Mouse (Mus musculus): ENCODE measurements around the gene Htr3a.

Gene Htr3a

DNA sequence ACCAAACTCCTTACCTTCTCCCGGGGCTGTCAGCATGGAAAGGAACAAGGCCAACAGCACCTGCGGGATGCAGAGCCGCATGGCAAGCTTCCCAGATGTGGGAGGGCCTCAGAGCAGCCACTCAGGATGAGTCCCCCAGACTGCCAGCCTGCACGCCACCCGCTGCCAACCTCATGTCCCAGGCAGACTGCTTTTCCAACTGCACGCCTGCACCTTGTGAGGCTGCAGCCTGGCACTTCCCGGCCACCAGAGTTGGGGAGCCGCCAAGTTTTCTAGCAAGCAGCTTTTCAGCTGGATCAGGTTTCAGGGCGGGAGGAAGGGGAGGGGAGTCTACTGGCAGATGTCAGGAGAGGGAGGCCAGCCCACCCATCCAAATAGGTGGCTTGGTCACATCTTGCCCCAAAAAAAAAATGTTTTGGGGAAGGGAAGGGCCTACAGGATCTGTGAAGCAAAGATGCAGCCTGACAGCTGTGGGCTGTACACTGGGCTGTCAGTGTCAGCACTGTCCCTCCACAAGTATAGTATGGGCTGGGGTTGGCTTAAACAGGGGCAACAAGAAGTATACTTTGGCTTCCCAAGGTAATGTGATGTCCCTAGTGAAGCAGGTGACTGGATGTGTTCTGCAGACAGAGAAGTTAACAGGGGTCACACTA is at the start of gene Htr3a:
Gene Htr3a, minus strand, starts transcription at position 215 of the 653 bp plus-strand sequence.
- DNase-seq (ENCODE audit: low read depth, low spot score), result peak; percentile 56

DNA sequence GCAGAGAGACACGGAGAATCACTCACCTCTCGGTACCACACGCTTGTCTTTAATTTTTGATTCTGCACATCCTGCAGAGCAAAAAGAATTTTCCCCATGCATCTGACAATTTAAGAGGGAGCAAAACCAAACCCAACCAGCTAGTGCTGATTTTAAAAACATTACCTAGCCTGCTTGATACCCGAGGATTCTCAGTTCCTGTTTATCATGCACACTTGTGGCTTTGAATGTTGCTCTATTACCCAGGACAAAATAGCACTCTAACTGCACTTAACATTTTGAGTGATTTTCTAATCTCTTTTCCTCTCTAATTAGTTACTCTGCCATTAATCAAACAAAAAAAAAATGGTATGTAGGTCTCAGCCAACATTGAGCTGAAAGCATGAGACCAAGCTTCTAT is 36.7 kb upstream of the Htr3a start:
- no peak for DNase-seq (ENCODE audit: low read depth, low spot score)

DNA sequence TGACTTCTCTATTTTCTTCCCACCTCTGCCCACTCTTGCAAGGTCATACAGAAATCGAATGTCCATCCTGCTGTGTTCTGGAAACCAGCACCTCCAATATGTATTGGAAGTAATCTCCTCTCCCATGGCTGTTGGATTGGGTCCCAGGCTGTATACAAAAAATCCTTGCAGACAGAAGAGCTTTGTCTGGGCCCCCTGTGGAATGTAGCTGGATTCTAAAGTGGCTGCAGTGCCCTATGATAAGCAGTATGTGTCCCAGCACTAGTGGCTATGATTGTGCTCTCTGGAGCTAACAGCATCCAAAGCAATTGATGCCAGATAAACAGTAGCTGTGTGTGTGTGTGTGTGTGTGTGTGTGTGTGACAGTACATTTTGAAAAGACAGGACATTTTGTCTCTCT is 31.4 kb upstream of the Htr3a start:
- no peak for DNase-seq (ENCODE audit: low read depth, low spot score)

DNA sequence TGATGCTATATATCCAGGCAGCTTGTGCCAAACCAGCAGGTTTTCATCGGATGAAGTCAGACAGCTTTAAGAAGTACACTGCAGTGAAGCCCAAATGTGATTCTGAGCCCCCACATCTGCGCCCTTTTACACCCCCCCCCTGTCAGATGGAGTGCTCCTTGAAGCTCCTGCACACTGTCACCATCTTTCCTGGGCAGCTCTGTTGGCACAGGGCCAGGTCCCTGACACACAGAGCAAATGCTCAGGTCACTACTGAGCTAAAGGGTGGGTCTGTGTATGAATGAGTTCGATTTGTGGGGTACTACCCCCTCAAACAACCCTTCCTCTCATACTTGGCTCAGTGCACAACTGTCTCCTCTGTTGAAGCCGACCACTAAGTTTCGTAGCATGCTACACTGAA is 18.5 kb upstream of the Htr3a start:
- no peak for DNase-seq (ENCODE audit: low read depth, low spot score)

DNA sequence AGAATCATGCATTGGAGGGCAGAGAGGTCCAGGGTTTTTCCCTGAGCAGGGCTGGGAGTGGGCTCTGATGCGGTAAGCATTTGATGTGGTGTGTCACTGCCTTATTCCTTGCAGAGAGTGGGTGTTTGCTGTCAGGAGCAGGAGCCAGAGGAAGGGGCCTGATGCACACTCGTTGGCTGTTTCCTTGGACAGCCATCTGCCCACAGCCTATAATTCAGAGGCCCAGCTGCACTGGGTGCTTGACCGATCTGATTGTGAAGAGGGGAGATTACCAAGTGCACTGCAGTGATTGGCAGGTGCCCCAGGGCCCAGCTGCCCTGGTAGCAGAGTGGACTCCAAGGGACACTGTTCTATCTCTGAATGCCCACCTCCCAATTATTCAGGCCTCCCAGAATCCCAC is 17.9 kb upstream of the Htr3a start:
- DNase-seq (ENCODE audit: low read depth, low spot score), result no peak

DNA sequence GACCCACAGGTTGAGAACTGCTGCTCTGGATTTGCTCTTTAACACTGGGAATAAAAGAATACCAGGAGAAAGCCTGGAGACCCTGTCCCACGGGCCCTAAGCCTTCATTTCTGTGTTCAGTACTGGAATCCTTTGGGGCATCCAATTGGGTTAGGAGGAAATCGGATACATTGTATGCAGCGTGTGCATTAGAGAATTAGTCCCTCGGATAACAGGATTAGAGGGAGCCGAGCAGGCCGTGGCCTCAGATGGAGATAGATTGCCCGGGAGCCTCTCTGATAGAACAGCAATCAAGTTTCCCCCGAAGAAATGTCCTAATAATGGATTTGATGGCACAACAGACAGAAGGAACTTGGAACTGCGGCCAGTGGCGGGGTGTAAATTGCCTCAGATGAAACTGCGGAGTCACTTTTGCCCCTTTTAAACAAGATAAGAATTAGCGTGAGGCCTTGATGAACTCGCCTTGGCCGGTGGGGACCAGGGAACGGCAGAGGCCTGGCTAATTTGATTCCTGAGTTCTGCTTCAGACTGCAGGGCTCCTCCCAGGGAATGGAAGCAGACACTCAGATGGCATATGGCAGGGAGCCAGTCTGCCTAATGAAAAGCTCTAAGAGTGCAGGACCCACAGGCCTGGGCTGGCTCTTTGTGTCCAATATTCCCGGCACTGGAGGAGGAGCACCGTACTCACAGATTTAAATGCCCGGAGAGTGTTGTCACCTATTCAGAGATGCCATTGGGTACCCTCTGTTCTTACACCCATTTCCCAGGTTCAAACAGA is 5.3 kb upstream of the Htr3a start:
- no peak for DNase-seq (ENCODE audit: low read depth, low spot score)

DNA sequence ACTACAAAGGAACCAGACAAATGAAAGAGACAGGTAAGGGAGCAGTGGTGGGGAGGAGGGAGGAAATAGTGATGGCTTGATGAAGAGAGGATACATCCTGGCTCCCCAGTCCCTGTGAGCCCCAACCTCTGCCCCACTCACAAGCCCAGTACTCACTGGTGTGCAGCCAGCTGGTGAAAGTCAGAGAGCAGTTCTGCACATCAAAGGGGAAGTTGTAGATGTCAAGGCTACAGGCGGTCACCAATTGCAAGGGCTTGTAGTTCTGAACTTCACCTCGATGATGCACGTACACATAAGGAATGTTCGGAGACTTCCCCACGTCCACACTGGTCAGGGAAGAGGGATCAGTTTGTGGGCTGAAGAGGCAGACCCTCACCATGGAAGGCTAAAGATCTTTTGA is 6.5 kb downstream of the Htr3a start:
- DNase-seq (ENCODE audit: low read depth, low spot score), result no peak

DNA sequence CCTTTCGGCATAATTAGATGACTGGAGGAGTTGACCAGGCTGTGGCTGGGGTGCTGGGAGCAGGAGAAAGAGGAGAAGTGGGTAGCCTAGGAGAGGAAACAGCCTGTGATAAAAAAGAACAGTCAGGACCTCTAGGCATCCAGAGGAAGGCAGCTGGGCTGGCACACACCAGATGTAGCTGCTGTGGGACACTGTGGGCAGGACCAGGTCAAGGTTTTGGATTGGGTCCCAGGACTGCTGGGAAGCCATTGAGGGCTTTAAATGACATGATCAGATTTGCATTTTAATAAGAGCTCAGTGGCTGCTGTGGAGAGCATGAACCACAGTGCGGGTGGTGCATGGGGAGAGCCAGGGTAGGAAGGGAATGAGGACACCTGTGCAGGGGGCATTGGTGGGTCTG is 7.1 kb downstream of the Htr3a start:
- no peak for DNase-seq (ENCODE audit: low read depth, low spot score)

DNA sequence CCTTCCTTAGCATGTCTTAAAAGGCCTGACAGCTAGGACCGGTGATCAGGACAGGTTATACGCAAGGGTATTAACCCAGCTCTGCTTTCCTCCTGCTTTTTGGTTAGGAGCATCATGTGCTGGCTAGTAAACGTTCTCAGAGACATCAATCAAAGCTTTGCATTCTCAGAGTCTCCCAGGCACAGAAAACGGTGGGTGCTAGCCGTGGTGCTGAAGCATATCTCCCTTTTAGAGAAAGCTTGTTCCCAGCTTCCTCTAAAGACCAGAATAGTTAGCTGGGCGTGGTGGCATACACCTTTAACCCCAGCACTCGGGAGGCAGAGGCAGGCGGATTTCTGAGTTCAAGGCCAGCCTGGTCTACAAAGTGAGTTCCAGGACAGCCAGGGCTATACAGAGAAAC is 12.3 kb downstream of the Htr3a start:
- peak; percentile 71 for DNase-seq (ENCODE audit: low read depth, low spot score)

DNA sequence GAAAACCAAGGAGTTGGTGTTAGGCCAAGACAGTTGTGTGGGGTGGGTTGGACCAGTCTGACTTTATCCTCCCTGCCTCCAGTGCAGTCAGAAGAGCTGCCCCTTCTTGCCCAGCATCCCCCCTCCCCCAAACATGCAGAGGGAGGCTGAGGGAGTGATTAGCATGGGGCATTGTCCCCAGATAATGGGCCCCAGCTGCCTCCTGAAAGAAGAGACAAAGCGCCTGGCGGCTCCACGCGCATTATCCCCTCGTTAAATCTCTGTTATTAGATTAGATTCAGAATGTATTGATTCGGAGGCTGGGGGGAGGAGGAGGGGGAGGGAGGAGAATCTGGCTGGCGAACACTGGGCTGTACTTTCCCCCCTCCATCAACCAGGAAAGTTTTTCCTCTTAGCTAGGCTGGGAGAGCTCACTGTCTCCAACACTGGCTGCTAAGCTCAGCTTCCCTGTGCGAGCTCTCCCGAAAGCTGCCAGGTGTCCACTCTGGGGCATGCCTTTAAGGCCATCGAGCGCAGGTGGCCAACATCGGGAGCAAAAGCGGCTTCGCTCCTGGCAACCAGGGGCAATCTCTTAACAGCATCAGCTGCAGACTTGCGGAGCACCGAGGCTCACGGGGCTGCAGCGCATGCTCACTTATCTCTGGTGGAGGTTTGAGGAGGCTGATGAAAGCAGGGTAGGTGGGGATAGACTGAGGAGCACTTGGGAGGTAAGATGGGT is 14.9 kb downstream of the Htr3a start:
- peak; percentile 76 for DNase-seq (ENCODE audit: low read depth, low spot score)

DNA sequence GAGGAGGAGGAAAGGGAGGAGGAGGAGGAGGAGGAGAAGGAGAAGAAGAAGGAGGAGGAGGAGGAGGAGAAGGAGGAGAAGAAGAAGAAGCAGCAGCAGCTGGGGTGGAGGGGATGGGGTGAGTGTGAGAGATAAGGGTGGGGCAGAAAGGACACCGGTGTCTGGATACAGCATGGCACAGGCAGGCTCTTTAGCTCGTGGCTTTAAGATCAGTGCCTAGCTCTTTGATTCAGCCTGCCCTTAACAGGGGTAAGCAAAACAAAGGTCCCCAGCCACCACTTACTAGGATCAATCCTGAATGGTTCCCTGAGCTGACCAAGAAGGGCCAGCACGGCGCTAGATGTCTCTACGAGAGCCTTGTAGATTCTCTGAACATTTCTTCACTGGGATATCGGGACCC is 16.1 kb downstream of the Htr3a start:
- DNase-seq (ENCODE audit: low read depth, low spot score), result no peak

DNA sequence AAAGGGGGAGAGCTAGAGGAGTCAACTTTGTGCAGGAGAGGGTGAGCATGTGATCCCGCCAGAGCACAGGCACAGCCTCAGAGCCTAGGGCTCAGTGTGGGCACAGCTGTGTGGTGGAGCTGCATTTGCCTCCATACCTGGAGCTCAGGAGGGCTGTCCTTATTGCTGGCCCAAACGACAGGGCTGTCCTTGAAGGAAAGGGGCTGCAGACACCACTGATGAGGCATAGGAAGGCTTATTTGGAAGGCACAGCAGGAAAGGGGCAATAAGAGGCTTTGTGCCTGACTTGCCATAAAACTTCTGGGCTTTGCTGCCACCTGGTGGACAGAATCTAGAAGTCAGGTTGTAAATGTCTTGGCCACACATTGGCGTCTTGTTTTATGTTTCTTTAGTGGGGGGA is 16.9 kb downstream of the Htr3a start:
- DNase-seq (ENCODE audit: low read depth, low spot score), result peak; percentile 90

DNA sequence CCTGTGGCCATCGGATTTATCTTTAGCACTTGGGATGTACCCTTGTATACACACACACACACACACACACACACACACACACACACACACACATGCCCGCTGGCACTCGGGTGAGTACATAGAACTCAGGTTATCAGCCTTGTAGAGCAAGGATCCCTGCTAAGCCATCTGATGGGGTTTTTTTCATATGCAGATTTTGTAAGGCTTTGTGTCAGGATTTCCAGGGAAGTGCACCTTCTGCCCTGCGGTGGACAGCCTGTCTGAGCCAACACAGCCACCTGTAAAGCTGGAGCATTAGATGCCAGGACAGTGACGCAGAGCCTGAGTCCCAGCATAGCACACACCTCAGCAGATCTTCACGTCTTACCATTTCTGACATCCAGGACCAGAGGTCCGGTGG is 21.8 kb downstream of the Htr3a start:
- no peak for DNase-seq (ENCODE audit: low read depth, low spot score)

DNA sequence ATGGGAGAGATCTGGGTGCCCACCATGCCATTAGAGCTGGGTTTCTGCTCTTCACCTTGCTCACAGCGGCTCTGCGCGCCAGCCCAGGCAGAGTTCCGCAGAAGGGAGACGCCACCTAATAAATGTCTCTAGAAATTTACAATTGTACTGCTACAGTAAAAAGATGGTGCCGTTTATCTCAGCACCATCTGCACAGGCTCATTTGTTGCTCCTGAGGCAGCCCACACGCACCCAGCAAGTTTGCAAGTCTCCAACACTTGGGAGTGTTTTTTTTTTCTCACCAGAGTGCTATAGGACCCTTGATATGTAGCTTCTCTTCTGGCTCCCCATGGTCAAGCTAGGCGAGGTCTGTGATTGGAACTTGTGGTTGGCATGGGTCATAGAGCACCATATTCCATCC is 38.0 kb downstream of the Htr3a start:
- DNase-seq (ENCODE audit: low read depth, low spot score), result no peak

DNA sequence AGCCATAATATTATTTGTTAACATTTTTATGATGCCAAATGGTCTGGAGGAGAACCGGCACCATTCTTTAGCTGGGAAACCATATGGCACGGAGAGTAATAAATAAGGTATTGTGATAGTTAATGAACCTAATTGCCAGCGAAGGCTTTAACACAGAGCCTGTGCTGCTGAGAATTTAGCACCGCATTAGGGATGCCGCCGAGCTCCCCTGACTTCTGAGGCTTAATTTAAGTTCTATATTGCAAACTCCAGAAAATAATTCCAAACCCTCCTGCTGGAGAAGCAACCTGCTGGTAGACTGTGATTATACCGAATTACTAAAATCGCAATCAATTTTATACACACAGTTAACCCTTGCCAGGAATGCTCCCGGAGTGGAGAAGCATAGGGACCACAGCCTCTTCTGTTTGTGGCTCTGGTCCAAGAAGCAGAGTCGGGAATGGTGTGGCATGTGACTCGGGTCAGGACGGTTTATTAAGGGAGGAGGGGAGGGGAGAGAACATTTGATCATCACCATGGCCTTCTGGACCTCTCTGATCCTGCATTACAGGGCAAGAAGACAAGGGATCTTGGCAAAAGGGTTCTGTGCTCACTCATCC is 44.3 kb downstream of the Htr3a start:
- DNase-seq (ENCODE audit: low read depth, low spot score), result no peak

DNA sequence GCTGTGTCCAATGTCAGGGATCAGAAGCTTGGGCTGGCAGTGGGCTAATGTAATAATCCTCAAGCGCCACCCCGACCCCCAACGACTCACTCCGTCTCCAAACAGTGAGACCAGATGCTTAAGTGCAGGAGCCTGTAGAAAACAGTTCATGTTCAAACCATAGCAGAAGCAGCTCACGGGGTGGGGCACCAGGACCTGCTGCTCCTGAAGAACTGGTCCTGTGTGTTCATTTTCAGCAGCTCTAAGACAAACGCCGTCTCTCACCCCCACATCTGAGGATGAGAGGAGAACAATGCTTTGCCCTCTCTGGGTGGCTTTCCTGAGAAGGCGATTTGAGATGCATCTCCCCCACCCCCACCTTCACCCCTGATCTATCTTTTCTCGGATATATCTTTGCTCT is 45.7 kb downstream of the Htr3a start:
- DNase-seq (ENCODE audit: low read depth, low spot score), result no peak

DNA sequence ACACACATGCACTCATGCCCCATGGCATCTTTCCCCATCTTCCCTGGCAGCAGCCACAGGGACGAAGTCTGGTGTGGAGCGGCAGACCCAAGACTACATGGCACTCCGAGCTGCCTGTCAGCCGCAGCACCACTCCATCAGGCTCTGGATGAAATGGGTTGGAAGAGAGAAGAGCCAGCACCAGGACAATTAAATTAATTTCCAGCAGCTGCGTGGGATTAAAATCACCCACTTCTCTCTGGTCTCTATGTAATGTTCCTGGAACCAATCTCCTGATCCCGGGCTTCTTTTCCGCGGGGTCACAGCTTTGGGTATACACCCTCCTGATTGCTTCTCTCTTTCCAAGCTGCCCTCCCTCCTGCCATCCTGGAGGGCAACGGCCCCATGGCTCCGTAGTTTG is 49.4 kb downstream of the Htr3a start:
- DNase-seq (ENCODE audit: low read depth, low spot score), result no peak

DNA sequence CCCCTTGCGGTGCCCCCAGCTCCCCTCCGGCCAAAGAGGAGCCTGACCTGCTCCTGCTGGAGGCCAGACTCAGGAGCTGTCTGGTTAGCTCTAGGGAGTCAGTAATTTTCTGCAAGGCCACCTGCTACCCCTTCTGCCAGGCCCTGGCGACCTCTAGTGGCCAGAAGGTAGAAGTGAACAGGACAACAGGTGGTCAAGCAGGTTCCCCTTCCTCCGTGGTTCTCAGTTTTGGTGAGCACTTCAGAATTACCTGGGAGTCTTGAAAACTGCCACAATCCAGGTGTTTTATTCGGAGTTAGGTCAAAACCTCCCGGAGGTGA is 50.4 kb downstream of the Htr3a start:
- peak; percentile 86 for DNase-seq (ENCODE audit: low read depth, low spot score)

DNA sequence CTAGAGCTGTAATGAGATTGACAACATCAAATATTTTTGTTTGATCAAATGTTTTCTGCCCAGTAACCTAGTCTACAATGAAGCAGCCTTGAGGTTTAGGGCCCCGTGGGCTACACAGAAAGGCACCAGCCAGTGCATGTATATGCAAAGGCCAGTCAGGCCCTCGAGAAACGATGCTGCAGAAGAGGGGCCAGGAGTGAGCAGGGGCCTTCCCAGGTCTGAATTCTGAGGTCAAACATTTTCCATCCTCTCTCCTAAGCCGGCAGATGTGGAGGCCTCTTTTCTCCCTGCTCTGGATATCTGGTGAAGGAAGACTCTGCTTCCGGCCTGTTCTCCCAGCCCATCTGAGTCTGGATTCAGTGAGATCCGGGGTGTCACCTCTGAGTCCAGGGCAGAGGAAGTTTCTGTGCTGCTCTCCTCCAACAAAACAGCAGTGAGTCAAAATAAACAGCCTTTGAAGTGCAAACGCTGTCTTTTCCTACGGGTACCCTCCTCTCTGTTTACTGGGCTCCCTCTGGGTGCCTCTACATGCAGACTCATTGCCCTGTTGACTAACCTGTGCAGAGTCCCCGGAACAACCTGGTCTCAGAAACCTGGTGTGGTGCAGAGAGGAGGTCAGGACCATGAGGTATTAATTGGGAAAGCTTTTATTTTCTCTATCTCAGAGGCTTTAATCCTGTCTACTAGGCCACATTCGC is 50.9 kb downstream of the Htr3a start:
- no peak for DNase-seq (ENCODE audit: low read depth, low spot score)

DNA sequence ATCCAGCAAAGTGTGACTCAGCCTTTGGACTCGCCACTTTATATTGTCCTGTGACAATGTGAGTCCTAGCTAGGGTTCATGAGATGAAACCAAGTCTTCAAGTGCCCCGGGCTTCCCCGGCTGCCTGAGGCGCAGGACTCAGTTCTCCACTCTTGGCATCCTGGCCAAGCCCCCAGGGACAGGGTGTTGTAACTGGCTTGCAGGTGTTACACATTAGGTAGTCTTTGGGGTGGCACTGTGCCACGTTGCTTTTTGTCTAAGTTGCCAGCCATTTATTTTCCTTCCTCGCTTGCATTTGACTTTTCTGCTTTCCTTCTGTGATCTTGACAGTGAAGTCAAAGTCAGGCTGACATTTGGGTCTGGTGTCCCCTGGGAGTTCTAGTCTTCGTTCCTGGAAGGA is 53.0 kb downstream of the Htr3a start:
- DNase-seq (ENCODE audit: low read depth, low spot score), result no peak

DNA sequence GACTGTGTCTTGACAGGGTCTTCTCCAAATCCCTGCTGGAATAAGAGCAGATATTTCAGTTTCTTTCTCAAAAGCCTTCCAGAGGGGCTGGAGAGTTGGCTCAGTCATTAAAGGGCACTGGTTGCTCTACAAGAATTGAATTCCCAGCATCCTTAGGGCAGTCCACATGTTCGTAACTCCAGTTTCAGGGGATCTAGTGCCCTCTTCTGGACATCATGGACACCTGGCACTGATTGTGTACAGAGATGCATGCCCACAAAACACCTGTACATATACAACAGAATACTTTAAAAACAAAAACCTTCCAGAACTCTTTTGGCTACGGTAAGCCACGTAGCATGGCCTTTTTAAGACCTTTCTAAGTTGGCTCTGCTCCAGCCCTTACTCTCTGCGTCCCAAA is 54.7 kb downstream of the Htr3a start:
- no peak for DNase-seq (ENCODE audit: low read depth, low spot score)

DNA sequence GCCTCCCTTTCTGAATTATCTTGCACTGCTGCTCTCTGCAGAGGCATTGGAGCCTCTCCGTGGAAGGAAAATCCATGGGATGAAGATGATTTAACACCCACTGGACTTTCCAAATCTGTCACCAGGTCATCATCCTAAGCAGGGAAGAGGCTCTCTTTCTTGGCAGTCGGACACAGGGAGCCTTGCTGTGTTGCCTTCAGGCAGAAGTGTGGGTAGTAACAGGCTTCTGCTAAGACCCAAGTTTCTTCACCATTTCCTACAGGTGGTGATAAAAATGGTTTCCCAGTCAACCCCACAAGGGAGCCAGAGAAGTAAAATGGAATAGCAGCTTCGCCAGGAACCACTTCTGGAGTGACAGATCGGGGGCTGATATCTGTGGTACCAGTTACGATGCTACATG is 61.4 kb downstream of the Htr3a start:
- no peak for DNase-seq (ENCODE audit: low read depth, low spot score)
